Mouse (Mus musculus) embryo, embryonic 10.5 days (tissue): ENCODE data around the gene Fgf4.

ENCODE experiments used
- DNase-seq: peaks from one replicate; pipeline ENCODE4 v3.0.0-alpha.2; 2015; ENCODE audit warnings: low spot score

Fgf4 gene

GRCm38 (mm10) chr7:144912897-144913296 lies 65.7 kb downstream of the Fgf4 start:
- no peak for DNase-seq

GRCm38 (mm10) chr7:144914296-144914947 lies 67.3 kb downstream of the Fgf4 start:
- peak; percentile 49 for DNase-seq
